Mouse (Mus musculus) neutrophil, adult 5-6 weeks (primary cell): ENCODE measurements around the gene Btbd3. TPM values are rescaled to one million over a fixed set of nuclear protein-coding genes. Genes with fewer than 3 reads are reported as not detected.

ENCODE experiments used
- ATAC-seq: fragments of 151-379, 151-347 bp; 2 replicates; pipeline ENCODE4 v1.8.0; 2017; ENCODE audit warnings: mild to moderate bottlenecking, moderate TSS enrichment; ENCODE audit not compliant: insufficient number of reproducible peaks, poor library complexity, low FRiP score, severe bottlenecking; ENCODE audit errors: extremely low read depth
- total RNA-seq: library from RNA; stranded (forward); fragments of 200-1000 nt; gene quantifications from 2 replicates; pipeline ENCODE4 v1.2.3, GENCODE M21; 2017

The Btbd3 gene
- total RNA-seq, 1 experiment from 2014 or later = 0.23 TPM

- no peak for ATAC-seq
Observed at GRCm38 (mm10) chr2:138338524-138338923, 82.2 kb downstream of the Btbd3 start.

- no peak for ATAC-seq
Observed at GRCm38 (mm10) chr2:138355366-138355765, 99.0 kb downstream of the Btbd3 start.

- ATAC-seq = no peak
Observed at GRCm38 (mm10) chr2:138362474-138362873, 106.1 kb downstream of the Btbd3 start.

DNA sequence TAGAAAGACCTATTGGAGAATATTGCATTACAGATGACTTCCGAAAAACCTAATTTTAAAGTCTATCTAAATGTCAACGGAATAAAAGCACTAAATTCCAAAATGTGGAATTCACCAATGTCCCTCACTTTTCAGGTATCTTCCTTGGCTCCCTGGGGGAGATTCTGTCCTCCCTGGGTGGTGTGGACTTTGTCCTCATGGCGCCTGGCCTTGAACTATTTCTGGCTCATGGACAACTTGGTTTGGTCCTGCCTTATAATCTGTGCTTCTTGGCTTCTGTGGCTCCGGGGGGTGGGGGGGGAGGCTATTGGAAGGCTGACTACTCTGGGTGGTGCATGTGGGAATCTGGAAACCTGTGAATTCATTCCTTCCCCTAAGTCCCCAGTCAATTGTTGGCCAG, 109.0 kb downstream of the Btbd3 start:
- ATAC-seq = no peak

- ATAC-seq = no peak
Observed at GRCm38 (mm10) chr2:138374556-138374955, 118.2 kb downstream of the Btbd3 start.

DNA sequence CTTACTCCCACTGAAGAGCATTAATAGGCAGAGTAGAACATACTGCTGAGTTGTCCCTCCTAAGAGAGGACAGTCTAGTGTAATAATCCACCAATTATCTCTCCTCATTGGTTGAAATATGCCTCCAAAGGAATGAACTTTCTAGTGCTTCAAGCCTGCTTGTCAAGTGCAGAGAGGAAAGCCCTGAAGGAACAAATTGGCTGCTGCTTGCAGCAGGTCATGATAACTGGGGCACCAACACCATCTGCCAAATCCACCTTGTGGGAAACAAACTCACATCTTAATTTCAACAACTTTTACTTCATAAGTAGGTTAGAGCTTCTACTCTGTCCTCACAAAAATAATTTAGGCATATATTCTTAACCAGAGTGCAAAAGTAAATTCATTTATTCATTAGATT, 122.5 kb downstream of the Btbd3 start:
- no peak for ATAC-seq

DNA sequence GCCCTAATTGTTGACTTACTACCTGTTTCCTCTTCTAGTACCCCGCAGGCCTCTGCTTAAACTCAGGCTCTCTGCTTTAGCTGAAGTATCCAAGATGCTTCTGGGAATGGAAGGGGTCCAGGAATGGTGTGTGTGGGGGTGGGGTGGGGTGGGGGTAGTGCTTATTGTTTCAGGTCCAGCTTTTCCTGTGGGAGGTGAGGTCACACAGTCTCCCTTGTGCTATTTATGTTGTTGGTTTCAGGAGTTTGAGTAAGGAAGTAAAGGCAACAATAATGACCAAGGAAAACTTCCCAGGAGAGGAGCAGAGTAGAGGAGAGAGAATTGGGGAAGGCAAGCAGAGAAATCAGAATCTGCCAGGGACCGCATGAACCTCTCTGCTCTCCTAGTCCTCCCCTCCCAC, 128.4 kb downstream of the Btbd3 start:
- no peak for ATAC-seq

- ATAC-seq = no peak
Observed at GRCm38 (mm10) chr2:138388591-138388990, 132.2 kb downstream of the Btbd3 start.

- ATAC-seq = no peak
Observed at GRCm38 (mm10) chr2:138403046-138403445, 146.7 kb downstream of the Btbd3 start.

DNA sequence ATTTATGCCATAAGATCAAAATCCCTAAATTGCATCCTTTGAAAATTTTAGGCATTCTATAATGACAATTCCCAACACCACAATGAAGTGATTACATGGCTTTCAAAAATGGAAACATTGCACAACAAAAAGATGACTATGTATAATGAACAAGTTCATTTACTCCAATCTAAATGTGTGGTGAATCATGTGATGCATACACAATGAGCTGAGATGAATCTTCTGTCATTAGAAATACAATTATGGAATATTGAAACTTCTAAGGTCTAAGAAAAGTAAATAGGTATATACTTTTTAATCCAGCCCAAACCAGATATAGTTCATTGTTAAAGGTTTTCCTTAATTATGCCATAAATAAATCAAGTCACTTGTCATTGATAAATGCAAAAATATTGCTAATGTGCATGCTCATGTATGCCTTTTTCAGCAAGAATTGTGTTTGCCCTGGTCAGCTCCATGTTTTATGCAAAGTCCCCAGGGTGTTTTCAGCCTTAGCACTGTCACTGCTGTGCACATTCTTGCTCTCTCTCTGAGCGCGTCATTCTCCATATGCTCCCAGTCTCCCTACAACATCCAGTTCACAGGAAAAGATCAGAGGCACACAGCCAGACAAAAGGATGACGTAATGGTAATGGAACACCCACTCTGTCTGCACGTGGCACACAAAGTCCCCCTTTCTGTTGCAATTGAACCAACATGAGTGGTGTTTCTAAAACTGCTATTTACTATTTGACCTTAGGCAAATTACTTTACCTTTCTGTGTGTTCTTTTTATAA, 149.6 kb downstream of the Btbd3 start:
- no peak for ATAC-seq

- ATAC-seq = no peak
Observed at GRCm38 (mm10) chr2:138406703-138407102, 150.3 kb downstream of the Btbd3 start.

- ATAC-seq = no peak
Observed at GRCm38 (mm10) chr2:138412537-138412936, 156.2 kb downstream of the Btbd3 start.

- no peak for ATAC-seq
Observed at GRCm38 (mm10) chr2:138422321-138422720, 166.0 kb downstream of the Btbd3 start.

- ATAC-seq = no peak
Observed at GRCm38 (mm10) chr2:138431991-138432390, 175.6 kb downstream of the Btbd3 start.

- ATAC-seq = no peak
Observed at GRCm38 (mm10) chr2:138446466-138446865, 190.1 kb downstream of the Btbd3 start.

DNA sequence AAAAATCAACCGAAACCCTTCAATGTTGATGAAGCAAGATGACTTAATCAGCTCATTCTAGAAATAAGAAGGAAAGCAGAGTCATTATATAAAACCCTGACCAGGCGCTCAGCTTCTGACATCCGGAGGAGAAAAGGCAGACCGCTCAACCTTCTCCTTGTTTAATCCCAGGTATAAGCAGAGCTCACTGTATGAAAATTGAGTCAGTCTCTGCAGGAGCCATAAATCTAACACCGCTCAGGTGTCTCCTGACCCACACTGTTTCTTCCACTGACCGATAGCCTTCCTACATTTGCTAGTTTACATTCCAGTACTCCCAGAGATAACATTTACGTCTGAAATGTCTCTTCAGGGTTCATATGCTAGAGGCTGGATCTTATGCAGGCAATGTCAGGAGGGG, 190.6 kb downstream of the Btbd3 start:
- no peak for ATAC-seq

DNA sequence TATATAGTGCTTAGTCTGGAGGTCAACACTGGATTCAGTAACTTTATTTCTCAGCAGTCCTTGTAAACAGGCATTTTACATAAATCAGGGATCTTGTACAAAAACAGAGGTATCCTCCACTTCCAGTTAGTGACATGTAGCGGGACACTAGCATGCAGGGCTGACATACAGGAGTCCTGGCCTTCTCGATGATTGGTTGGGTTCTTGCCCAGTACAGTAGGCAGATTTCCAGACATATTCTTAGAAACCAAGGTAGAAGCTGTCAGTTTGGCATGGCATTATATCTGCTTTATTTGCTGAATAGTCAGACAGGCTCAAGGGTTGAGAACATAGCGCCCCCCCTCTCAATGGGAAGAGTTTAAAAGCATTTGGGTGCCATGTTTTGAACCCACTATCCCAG, 191.3 kb downstream of the Btbd3 start:
- ATAC-seq = no peak

DNA sequence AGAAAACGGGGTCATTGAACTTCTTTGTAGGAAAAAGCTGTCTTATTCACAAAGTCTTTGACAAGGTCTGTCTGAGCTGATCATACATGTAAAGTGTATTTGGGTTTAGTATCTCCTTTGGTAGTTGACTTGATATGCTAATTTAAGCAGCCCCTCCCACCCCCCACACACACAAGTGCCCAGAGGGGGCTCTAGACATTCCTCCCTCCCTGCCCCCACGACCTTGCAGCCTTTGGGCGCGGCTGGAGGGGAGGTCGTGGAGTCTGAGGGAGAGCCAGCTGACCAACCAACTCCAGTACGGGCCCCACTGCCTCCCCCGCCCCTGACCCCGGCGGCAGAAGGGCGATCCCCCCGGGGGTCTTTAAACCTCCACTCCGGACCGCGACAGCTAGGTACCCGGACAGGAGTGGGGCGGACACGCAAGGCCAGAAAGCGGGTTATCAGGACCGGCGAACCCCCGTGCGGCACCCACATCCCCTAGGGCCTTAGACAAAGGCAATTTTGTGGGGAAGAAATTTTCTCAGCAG, 211.7 kb downstream of the Btbd3 start:
- ATAC-seq = no peak

DNA sequence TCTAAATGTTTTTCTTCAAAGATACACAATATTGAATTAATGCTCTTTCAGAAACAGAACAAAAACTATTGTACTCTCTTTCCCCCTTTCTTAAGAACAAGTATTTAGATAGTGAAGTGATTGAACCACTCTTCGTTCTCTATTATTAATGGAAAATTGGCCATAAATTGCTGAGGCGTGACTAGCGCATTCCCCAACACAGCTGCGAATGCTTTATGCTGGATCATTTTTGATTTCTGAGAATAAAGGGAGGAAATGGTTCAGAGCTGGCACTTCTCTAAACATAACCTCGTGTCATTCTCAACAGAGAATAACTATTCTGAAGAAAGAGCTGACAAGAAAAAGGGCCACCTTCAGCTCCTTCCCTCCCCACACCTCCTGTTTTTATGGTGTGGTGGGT, 217.0 kb downstream of the Btbd3 start:
- ATAC-seq = no peak

DNA sequence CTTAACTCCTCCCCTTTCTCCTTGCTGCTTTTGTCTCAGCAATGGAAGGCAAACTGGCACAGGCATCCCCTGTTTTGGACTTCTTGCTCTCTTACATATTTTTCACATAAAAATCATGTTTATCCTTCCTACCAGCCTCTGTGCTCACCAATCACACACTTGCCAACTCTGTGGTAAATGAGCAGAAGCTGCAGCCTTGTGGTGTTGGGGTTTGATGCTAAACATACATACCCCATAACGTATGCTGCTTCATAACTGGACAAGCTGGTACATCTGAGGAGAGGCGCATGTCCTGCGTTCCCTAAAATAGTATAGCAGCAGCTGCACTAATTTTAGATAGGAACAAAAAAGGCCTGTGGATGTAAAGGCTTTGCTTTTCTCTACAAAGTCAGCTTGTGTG, 220.1 kb downstream of the Btbd3 start:
- ATAC-seq = no peak

DNA sequence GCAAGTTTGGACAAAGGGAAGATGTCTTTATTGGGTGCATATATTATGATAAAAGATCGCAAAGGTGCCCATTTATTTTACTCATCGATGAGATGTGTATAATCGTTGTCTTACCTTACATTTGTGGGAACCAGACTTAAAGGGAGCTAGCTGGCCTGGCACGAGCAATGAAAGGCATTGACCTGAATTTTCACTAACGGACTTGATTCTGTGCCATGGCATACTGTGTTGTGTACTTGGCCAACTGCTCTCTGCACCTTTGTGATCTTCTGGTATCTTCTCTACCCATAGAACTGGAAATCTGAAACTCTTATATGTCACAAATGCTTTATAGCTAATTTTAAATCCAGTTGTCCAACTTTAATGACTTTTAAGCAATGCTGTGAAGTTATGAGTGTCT, 220.9 kb downstream of the Btbd3 start:
- ATAC-seq = no peak
